Mouse (Mus musculus) forebrain, embryonic 13.5 days (tissue): ENCODE data around the gene Sytl1. TPM values are rescaled to one million over a fixed set of nuclear protein-coding genes. Genes with fewer than 3 reads are reported as not detected.

Experiments
- ATAC-seq: fragments of 200-750 bp; cut with Nextera tagmentation; 2 replicates; pipeline ENCODE4 v1.8.0; 2017
- H3K27ac ChIP-seq: fragments of 300-500 bp; sonication (generic); 2 replicates; pipeline ENCODE4 v1.5.1; 2015; ENCODE audit warnings: inconsistent platforms, mild to moderate bottlenecking, moderate library complexity
- H3K27me3 ChIP-seq: fragments of 300-500 bp; sonication (generic); 2 replicates; pipeline ENCODE4 v1.6.1; 2015; ENCODE audit warnings: mild to moderate bottlenecking, inconsistent platforms
- H3K36me3 ChIP-seq: fragments of 300-500 bp; sonication (generic); 2 replicates; pipeline ENCODE4 v1.6.1; 2015; ENCODE audit warnings: mild to moderate bottlenecking, inconsistent platforms; ENCODE audit not compliant: poor library complexity, severe bottlenecking
- H3K4me1 ChIP-seq: fragments of 300-500 bp; sonication (generic); 2 replicates; pipeline ENCODE4 v1.6.1; 2015; ENCODE audit warnings: inconsistent platforms
- H3K4me2 ChIP-seq: fragments of 300-500 bp; sonication (generic); 2 replicates; pipeline ENCODE4 v1.6.1; 2015; ENCODE audit warnings: inconsistent platforms, mild to moderate bottlenecking, moderate library complexity
- H3K4me3 ChIP-seq: fragments of 300-500 bp; sonication (generic); 2 replicates; pipeline ENCODE4 v1.5.1; 2015; ENCODE audit warnings: mild to moderate bottlenecking, inconsistent platforms
- H3K9ac ChIP-seq: fragments of 300-500 bp; sonication (generic); 2 replicates; pipeline ENCODE4 v1.6.1; 2015; ENCODE audit warnings: mild to moderate bottlenecking, inconsistent platforms
- H3K9me3 ChIP-seq: fragments of 300-500 bp; sonication (generic); replicated peaks from 2 replicates; pipeline ENCODE4 v1.6.1; 2016; ENCODE audit warnings: inconsistent platforms
- WGBS: fragments of 180-500 bp; shearing (Covaris S2); methylation state at CpG from one replicate; pipeline ENCODE4 v1.1.7; 2015; 5-methylcytosine and 5-hydroxymethylcytosine counted together
- polyA plus RNA-seq: library from polyadenylated mRNA; unstranded; fragments of >200 nt; fragmentation: Nextera tagmentation; extraction: Ambion mirVana; gene quantifications from 2 replicates; pipeline ENCODE4 v1.2.1, GENCODE M21; 2015

Gene Sytl1
- polyA plus RNA-seq, 1 experiment from 2014 or later, result 0.43 TPM

- Histone ChIP-seq H3K9ac (peak within 1 kb of the TSS; percentile 90), H3K4me3 (peak within 1 kb of the TSS; percentile 67), H3K4me1 (peaks cover 43% of the 10 kb centered on the region), H3K27me3 (no peaks in the 10 kb centered on the region), H3K9me3 (no peaks in the 10 kb centered on the region), H3K4me2 (peak within 1 kb of the TSS; percentile 67), H3K27ac (peak within 1 kb of the TSS; percentile 89), H3K36me3 (0 out of 2 replicates have a peak, but pooled peaks cover 10% of the 10 kb centered on the region)
- under 1% methylated on average over 73 of the region's 73 CpGs for WGBS
- peak; percentile 95 for ATAC-seq
Measured at GRCm38 (mm10) chr4:133277104-133278026, 14.5 kb upstream of the Sytl1 start, which contains the start of gene Tmem222. Tmem222 (minus strand) TSS chr4:133277792.

- Histone ChIP-seq H3K36me3 (peaks cover 60% of the 10 kb centered on the region), H3K9ac (no peak overlapping the region), H3K9me3 (no peaks in the 10 kb centered on the region), H3K27ac (no peak overlapping the region), H3K27me3 (no peaks in the 10 kb centered on the region), H3K4me2 (no peak overlapping the region), H3K4me3 (no peak overlapping the region), H3K4me1 (peaks cover 14% of the 10 kb centered on the region)
- no peak for ATAC-seq
- 89% methylated on average over 9 of the region's 9 CpGs for WGBS
Measured at GRCm38 (mm10) chr4:133270929-133271328, 8.0 kb upstream of the Sytl1 start.

- Histone ChIP-seq H3K4me1 (0 out of 2 replicates have a peak, but pooled peaks cover under 1% of the 10 kb centered on the region), H3K36me3 (peaks cover 68% of the 10 kb centered on the region)
- WGBS, result 92% methylated on average over 3 of the region's 3 CpGs
Measured at GRCm38 (mm10) chr4:133269596-133269995, 6.7 kb upstream of the Sytl1 start.

GRCm38 (mm10) chr4:133268931-133269330 is 6.0 kb upstream of the Sytl1 start:
- Histone ChIP-seq H3K4me2 (no peak overlapping the region), H3K4me3 (no peak overlapping the region), H3K9me3 (0 out of 2 replicates have a peak, but pooled peaks cover 4% of the 10 kb centered on the region), H3K36me3 (peaks cover 70% of the 10 kb centered on the region), H3K9ac (no peak overlapping the region), H3K27ac (no peak overlapping the region), H3K4me1 (no peaks in the 10 kb centered on the region), H3K27me3 (no peaks in the 10 kb centered on the region)
- WGBS, result 99% methylated on average over 3 of the region's 3 CpGs
- ATAC-seq, result no peak

More at GRCm38 (mm10) chr4:133269596-133269995, 6.7 kb upstream of the Sytl1 start:
- H3K9me3 ChIP-seq, result no peaks in the 10 kb centered on the region
- ATAC-seq, result no peak
- H3K27ac ChIP-seq, result no peak overlapping the region
- no peak overlapping the region for H3K4me2 ChIP-seq
- no peaks in the 10 kb centered on the region for H3K27me3 ChIP-seq
- H3K4me3 ChIP-seq, result no peak overlapping the region
- no peak overlapping the region for H3K9ac ChIP-seq

- Histone ChIP-seq H3K4me2 (no peak overlapping the region), H3K4me1 (no peaks in the 10 kb centered on the region), H3K27ac (no peak overlapping the region), H3K27me3 (no peaks in the 10 kb centered on the region), H3K4me3 (no peak overlapping the region), H3K9ac (no peak overlapping the region), H3K9me3 (0 out of 2 replicates have a peak, but pooled peaks cover 4% of the 10 kb centered on the region), H3K36me3 (peaks cover 77% of the 10 kb centered on the region)
- no peak for ATAC-seq
- 93% methylated on average over 12 of the region's 12 CpGs for WGBS
Measured at GRCm38 (mm10) chr4:133266248-133266880, 3.5 kb upstream of the Sytl1 start.

- H3K36me3 ChIP-seq, result peaks cover 74% of the 10 kb centered on the region
Measured at GRCm38 (mm10) chr4:133265759-133266158, 2.8 kb upstream of the Sytl1 start.

GRCm38 (mm10) chr4:133265297-133265696 is 2.4 kb upstream of the Sytl1 start:
- no peak overlapping the region for H3K4me3 ChIP-seq
- H3K36me3 ChIP-seq, result peaks cover 70% of the 10 kb centered on the region
- no peak overlapping the region for H3K9ac ChIP-seq
- 0 out of 2 replicates have a peak, but pooled peaks cover 4% of the 10 kb centered on the region for H3K9me3 ChIP-seq
- no peaks in the 10 kb centered on the region for H3K4me1 ChIP-seq
- 93% methylated on average over 3 of the region's 3 CpGs for WGBS
- no peak for ATAC-seq
- no peak overlapping the region for H3K27ac ChIP-seq
- H3K4me2 ChIP-seq, result no peak overlapping the region
- no peaks in the 10 kb centered on the region for H3K27me3 ChIP-seq

More at GRCm38 (mm10) chr4:133265759-133266158, 2.8 kb upstream of the Sytl1 start:
- Histone ChIP-seq H3K9ac (no peak overlapping the region), H3K4me2 (no peak overlapping the region), H3K27me3 (no peaks in the 10 kb centered on the region), H3K27ac (no peak overlapping the region), H3K4me3 (no peak overlapping the region), H3K4me1 (no peaks in the 10 kb centered on the region), H3K9me3 (0 out of 2 replicates have a peak, but pooled peaks cover 4% of the 10 kb centered on the region)
- 99% methylated on average over 4 of the region's 4 CpGs for WGBS
- ATAC-seq, result no peak

GRCm38 (mm10) chr4:133264559-133264958 is 1.6 kb upstream of the Sytl1 start:
- Histone ChIP-seq H3K9me3 (0 out of 2 replicates have a peak, but pooled peaks cover 4% of the 10 kb centered on the region), H3K27me3 (no peaks in the 10 kb centered on the region), H3K27ac (no peak overlapping the region), H3K36me3 (peaks cover 64% of the 10 kb centered on the region), H3K4me2 (no peak overlapping the region), H3K4me1 (no peaks in the 10 kb centered on the region), H3K9ac (no peak overlapping the region), H3K4me3 (no peak overlapping the region)
- no peak for ATAC-seq
- WGBS, result 95% methylated on average over 2 of the region's 2 CpGs

GRCm38 (mm10) chr4:133263756-133264155 is 843 bp upstream of the Sytl1 start:
- no peak overlapping the region for H3K27ac ChIP-seq
- 0 out of 2 replicates have a peak, but pooled peaks cover 4% of the 10 kb centered on the region for H3K9me3 ChIP-seq
- no peak for ATAC-seq
- H3K4me2 ChIP-seq, result no peak overlapping the region
- H3K36me3 ChIP-seq, result peaks cover 55% of the 10 kb centered on the region
- H3K27me3 ChIP-seq, result no peaks in the 10 kb centered on the region
- H3K4me3 ChIP-seq, result no peak overlapping the region
- WGBS, result 91% methylated on average over 5 of the region's 5 CpGs
- H3K4me1 ChIP-seq, result no peaks in the 10 kb centered on the region
- no peak overlapping the region for H3K9ac ChIP-seq

- Histone ChIP-seq H3K4me1 (no peaks in the 10 kb centered on the region), H3K9ac (no peak overlapping the region), H3K27ac (no peak overlapping the region), H3K36me3 (peaks cover 42% of the 10 kb centered on the region), H3K4me2 (no peak overlapping the region), H3K9me3 (0 out of 2 replicates have a peak, but pooled peaks cover 4% of the 10 kb centered on the region), H3K27me3 (peaks cover 2% of the 10 kb centered on the region; the same call in 1 of the 2 replicates), H3K4me3 (no peak overlapping the region)
- ATAC-seq, result no peak
- WGBS, result 71% methylated on average over 7 of the region's 7 CpGs
Measured at GRCm38 (mm10) chr4:133262375-133262765, 543 bp downstream of the Sytl1 start.

GRCm38 (mm10) chr4:133261641-133262374 is 1.1 kb downstream of the Sytl1 start:
- Histone ChIP-seq H3K4me1 (peaks cover 2% of the 10 kb centered on the region; the same call in 1 of the 2 replicates), H3K4me3 (no peak overlapping the region), H3K27me3 (peaks cover 7% of the 10 kb centered on the region), H3K36me3 (peaks cover 36% of the 10 kb centered on the region), H3K4me2 (no peak overlapping the region), H3K27ac (no peak overlapping the region), H3K9ac (no peak overlapping the region), H3K9me3 (0 out of 2 replicates have a peak, but pooled peaks cover 4% of the 10 kb centered on the region)
- ATAC-seq, result no peak
- 53% methylated on average over 10 of the region's 10 CpGs for WGBS
